Mouse (Mus musculus) embryonic fibroblast, embryonic 13.5 days (primary cell): ENCODE measurements around the gene Fbrs. TPM values are rescaled to one million over a fixed set of nuclear protein-coding genes. Genes with fewer than 3 reads are reported as not detected.
"Not testable (repeated sequence)": the region's sequence is repeated elsewhere in the genome, so short reads cannot be mapped to it uniquely, and the experiment has no call there.

Source experiments
- H3K27ac ChIP-seq: 2 replicates; pipeline ENCODE4 v1.5.1; 2012; ENCODE audit warnings: low read length, control low read depth, inconsistent platforms; ENCODE audit not compliant: insufficient read depth
- H3K4me1 ChIP-seq: 2 replicates; pipeline ENCODE4 v1.6.1; 2011; ENCODE audit warnings: low read length; ENCODE audit not compliant: control insufficient read depth, insufficient read depth
- H3K4me3 ChIP-seq: 2 replicates; pipeline ENCODE4 v1.5.1; 2011; ENCODE audit warnings: mild to moderate bottlenecking, control low read depth, low read length; ENCODE audit not compliant: insufficient read depth
- CTCF ChIP-seq: IDR thresholded peaks from 2 replicates; pipeline ENCODE4 v1.5.1; 2011; ENCODE audit warnings: mild to moderate bottlenecking, control low read depth, low read length, moderate library complexity, borderline replicate concordance; ENCODE audit not compliant: insufficient read depth
- POLR2A ChIP-seq: IDR thresholded peaks from 2 replicates; pipeline ENCODE4 v1.6.1; 2011; ENCODE audit warnings: low read depth, mild to moderate bottlenecking, control low read depth, low read length, moderate library complexity
- polyA plus RNA-seq: library from polyadenylated mRNA; stranded (reverse); fragments of >200 nt; gene quantifications from 2 replicates; pipeline ENCODE4 v1.2.4, GENCODE M21; 2011; ENCODE audit warnings: low read depth; ENCODE audit not compliant: missing spikeins, insufficient read length

Gene Fbrs
- polyA plus RNA-seq, 1 experiment: 54.2 TPM

- H3K4me3 ChIP-seq: no peak overlapping the region
- TF ChIP-seq POLR2A (no peak), CTCF (no peak)
- no peak overlapping the region for H3K27ac ChIP-seq
- H3K4me1 ChIP-seq: no peaks in the 10 kb centered on the region
Observed at GRCm38 (mm10) chr7:127465191-127465590, 13.8 kb upstream of the Fbrs start.

DNA sequence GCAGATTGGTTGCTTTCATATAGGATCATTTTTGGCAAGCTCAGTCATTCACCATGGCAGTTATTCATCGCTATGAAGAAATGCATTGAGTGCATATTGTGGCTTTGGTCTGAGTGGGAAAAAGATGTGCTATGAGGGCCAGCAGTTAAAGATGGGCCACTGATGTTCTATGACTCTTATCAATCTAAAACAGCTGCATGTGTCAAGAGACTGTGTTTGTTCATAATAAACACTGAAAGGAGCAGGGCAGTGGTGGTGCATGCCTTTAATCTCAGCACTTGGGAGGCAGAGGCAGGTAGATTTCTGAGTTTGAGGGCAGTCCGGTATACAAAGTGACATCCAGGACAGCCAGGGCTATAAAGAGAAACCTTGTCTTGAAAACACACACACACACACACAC, 13.3 kb upstream of the Fbrs start:
- not testable (repeated sequence) for H3K27ac ChIP-seq, H3K4me1 ChIP-seq, H3K4me3 ChIP-seq

GRCm38 (mm10) chr7:127466606-127467005, 12.4 kb upstream of the Fbrs start:
- no peaks in the 10 kb centered on the region for H3K4me1 ChIP-seq
- no peak for TF ChIP-seq CTCF
- TF ChIP-seq POLR2A: no peak
- H3K4me3 ChIP-seq: no peak overlapping the region
- H3K27ac ChIP-seq: no peak overlapping the region

DNA sequence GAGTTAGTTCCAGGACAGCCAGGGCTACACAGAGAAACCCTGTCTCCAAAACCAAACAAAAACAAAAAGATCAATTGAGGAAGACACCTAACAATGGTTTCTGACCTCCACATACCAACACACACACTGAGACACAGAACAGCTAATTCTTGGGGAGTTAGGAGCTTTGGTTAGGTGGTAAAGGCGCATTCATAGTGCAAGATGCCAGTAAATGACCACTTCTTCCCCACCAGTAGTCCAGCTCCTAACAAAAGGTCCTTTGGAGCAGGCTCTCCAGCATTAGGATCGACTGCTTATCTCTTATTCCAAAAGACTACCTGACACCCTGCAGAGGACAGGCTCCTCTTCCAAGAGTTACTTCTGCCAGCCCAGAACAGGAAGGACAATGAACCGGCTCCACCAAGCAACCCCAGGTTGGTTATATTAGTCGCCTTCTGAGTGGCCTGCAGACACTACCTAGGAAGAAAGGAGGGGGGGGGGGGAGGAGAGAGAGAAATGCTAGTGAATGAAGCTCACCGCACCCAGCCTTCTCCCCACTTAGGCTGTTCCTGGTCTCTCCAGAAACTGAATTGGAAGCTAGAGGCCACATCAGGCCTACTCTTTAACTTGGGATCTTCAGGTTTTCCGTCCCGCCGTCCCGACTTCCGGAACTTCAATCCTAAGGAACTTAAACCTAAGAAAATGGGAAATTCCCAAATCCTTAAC, 8.8 kb upstream of the Fbrs start:
- Histone ChIP-seq H3K4me1 (peaks cover 5% of the 10 kb centered on the region; the same call in 1 of the 2 replicates), H3K4me3 (peak overlapping the region; percentile 69), H3K27ac (peak overlapping the region; percentile 94)
- peak; percentile 32; the same call in 1 of the 2 replicates for TF ChIP-seq POLR2A
- TF ChIP-seq CTCF: no peak

DNA sequence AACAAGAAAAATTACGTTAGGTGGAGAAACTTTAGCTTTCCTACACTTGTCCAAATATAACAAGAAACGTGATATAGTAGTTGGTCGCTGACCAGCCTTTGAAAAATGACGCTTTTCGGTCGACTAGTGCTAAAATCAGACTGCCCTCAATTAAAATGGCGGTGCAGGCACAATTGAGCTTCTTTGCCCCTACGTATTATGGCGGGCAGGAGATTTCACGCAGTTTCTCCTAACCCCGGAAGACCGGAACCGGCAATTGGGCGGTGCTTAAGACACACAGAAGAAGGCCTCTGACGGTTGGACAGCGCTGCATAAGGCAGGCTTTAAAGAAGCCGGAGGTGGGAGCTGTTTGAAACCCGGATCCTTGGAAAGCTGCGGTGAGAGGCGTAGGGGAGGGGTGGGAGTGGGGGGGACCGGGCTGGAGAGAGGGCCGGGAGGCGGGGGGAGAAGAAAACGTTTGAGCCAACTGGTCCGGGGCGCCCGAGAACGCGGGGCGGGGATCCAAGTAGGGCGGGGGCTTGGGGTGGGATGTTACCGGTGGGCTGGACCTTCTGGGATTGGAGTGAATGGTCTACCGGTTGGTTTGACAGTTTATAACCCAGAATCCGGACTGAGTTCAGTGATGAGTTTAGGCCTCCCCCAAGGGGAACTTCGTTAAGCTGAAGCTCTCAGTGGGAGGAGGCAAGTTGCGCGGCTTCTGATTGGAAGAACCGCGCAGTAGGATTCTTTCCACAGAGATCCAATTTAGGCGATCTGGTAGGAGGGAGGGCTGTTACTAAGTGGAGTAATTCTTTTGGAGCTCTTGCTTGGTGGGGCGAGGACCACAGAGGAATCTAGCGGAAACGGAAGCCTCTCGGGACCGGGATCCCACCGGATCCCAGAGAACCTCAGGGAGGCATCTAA, 8.0 kb upstream of the Fbrs start:
- peaks cover 5% of the 10 kb centered on the region; the same call in 1 of the 2 replicates for H3K4me1 ChIP-seq
- peak overlapping the region; percentile 69 for H3K4me3 ChIP-seq
- peak; percentile 81 for TF ChIP-seq POLR2A
- no peak for TF ChIP-seq CTCF
- H3K27ac ChIP-seq: peak overlapping the region; percentile 98

DNA sequence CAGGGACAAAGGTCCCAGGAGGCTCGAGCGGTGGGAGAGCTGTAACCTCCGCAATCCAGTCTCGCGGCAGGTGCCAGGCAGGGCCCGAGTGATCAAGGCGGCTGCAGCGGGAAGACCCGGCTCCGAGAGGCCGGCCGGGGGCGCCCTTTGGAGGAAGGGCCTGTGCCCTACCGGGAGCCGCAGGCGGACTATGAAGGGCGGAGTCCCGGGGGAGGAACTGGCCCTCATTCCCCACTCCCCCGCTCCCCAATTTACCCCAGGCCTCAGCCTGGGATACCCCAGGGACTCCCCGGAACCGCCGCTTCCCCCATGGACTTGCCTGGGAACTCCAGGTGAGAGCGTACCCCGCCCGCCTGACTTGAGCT, 7.4 kb upstream of the Fbrs start:
- TF ChIP-seq POLR2A: no peak; the same call in 1 of the 2 replicates
- no peak for TF ChIP-seq CTCF
- H3K4me3 ChIP-seq: peak overlapping the region; percentile 65
- H3K27ac ChIP-seq: peak overlapping the region; percentile 98
- peaks cover 9% of the 10 kb centered on the region for H3K4me1 ChIP-seq

GRCm38 (mm10) chr7:127472060-127472459, 6.9 kb upstream of the Fbrs start:
- Histone ChIP-seq H3K4me3 (peak overlapping the region; percentile 65), H3K4me1 (peaks cover 9% of the 10 kb centered on the region), H3K27ac (peak overlapping the region; percentile 98)
- peak; percentile 57; the same call in 1 of the 2 replicates for TF ChIP-seq POLR2A
- TF ChIP-seq CTCF: no peak

GRCm38 (mm10) chr7:127473705-127474104, 5.3 kb upstream of the Fbrs start:
- TF ChIP-seq CTCF: no peak
- no peak for TF ChIP-seq POLR2A
- no peak overlapping the region for H3K27ac ChIP-seq
- peaks cover 9% of the 10 kb centered on the region for H3K4me1 ChIP-seq
- no peak overlapping the region for H3K4me3 ChIP-seq

GRCm38 (mm10) chr7:127474378-127475070, 4.5 kb upstream of the Fbrs start:
- H3K27ac ChIP-seq: no peak overlapping the region
- no peak for TF ChIP-seq POLR2A
- TF ChIP-seq CTCF: no peak
- H3K4me3 ChIP-seq: no peak overlapping the region
- H3K4me1 ChIP-seq: peaks cover 9% of the 10 kb centered on the region

- H3K27ac ChIP-seq: no peak overlapping the region
- H3K4me1 ChIP-seq: peaks cover 9% of the 10 kb centered on the region
- TF ChIP-seq CTCF (no peak), POLR2A (no peak)
- H3K4me3 ChIP-seq: no peak overlapping the region
Observed at GRCm38 (mm10) chr7:127475186-127475740, 3.7 kb upstream of the Fbrs start.
